Mouse (Mus musculus): ENCODE measurements around the gene Sephs1. TPM values are rescaled to one million over a fixed set of nuclear protein-coding genes. Genes with fewer than 3 reads are reported as not detected.
A peak's percentile ranks its signal among the peaks of the same experiment; 100 is the strongest.

The Sephs1 gene
- polyA plus RNA-seq, 2 experiments: 75.7 to 91.1 TPM

DNA sequence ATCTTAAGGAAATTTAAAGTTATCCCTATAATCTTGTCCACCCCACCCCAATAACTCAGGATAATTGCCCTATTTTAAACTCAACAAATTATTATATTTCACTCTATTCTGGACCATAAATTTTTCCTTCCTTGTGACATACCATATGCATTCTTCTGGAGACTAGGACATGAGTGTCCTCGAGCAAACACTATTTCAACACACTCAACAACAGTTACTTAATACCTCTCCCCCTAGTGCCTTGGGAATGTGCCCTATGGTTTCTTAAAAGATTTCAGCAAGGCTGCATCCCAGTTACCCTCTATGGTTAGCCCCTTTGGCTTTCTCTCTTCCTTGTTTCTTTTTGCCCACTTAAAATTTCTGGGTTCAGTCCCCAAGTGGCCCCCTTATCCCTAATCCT lies 6.3 kb upstream of the Sephs1 start:
- no peak for TF ChIP-seq POLR2A (IDR thresholded peaks at IDR 0.05; ENCODE audit: borderline replicate concordance, extremely low read depth, insufficient read depth, insufficient read length)
- DNase-seq (ENCODE audit: low spot score) (no peak), ATAC-seq (ENCODE audit: low FRiP score, low read depth) (no peak)
- no peak overlapping the region for H3K9ac ChIP-seq (ENCODE audit: low read depth, low read length, severe bottlenecking)
- no peak overlapping the region for H3K4me3 ChIP-seq (replicated peaks; ENCODE audit: low read length)
- no peaks in the 10 kb centered on the region for H3K9me3 ChIP-seq (ENCODE audit: control insufficient read depth, low read length)
- no peaks in the 10 kb centered on the region for H3K36me3 ChIP-seq (ENCODE audit: control insufficient read depth, insufficient read depth, low read length)
- no peaks in the 10 kb centered on the region for H3K27me3 ChIP-seq (ENCODE audit: control insufficient read depth, insufficient read depth, low read length)
- no peak overlapping the region for H3K4me2 ChIP-seq (replicated peaks; ENCODE audit: low read depth, low read length, severe bottlenecking)
- no peak overlapping the region for H3K27ac ChIP-seq (replicated peaks; ENCODE audit: low read depth, low read length)
- 41% methylated on average over 1 of the region's 1 CpGs for WGBS
- H3K4me1 ChIP-seq (ENCODE audit: control insufficient read depth, insufficient read depth, low read length): no peaks in the 10 kb centered on the region

DNA sequence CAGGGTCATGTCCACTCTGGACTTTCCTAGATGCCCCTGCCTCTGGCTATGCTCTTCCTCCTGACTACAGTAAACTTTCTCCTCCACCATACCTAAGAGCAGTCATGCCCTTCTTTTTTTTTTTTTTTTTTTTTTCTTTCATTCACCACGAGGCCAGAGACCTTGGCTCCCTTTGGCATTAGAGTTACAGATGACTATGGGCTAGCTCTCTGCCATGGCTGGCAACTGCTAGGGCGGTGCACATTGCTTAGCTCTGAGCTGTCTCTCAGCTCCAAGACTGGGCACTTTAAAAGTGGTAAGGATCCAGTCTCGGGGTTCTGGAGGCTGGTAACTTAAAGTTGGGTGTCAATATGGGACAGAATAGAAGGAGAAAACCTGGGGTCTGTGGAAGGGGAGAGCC lies 5.2 kb upstream of the Sephs1 start:
- no peak overlapping the region for H3K27ac ChIP-seq (replicated peaks; ENCODE audit: low read depth, low read length)
- no peak for DNase-seq (ENCODE audit: low spot score)
- no peaks in the 10 kb centered on the region for H3K36me3 ChIP-seq (ENCODE audit: control insufficient read depth, insufficient read depth, low read length)
- no peaks in the 10 kb centered on the region for H3K27me3 ChIP-seq (ENCODE audit: control insufficient read depth, insufficient read depth, low read length)
- no peak for TF ChIP-seq POLR2A (IDR thresholded peaks at IDR 0.05; ENCODE audit: borderline replicate concordance, extremely low read depth, insufficient read depth, insufficient read length)
- no peaks in the 10 kb centered on the region for H3K9me3 ChIP-seq (ENCODE audit: control insufficient read depth, low read length)
- peaks cover 4% of the 10 kb centered on the region; the same call in 1 of the 2 replicates for H3K4me1 ChIP-seq (ENCODE audit: control insufficient read depth, insufficient read depth, low read length)
- no peak overlapping the region for H3K4me2 ChIP-seq (replicated peaks; ENCODE audit: low read depth, low read length, severe bottlenecking)
- H3K4me3 ChIP-seq (replicated peaks; ENCODE audit: low read length): no peak overlapping the region
- H3K9ac ChIP-seq (ENCODE audit: low read depth, low read length, severe bottlenecking): no peak overlapping the region
- 70% methylated on average over 3 of the region's 3 CpGs for WGBS
- no peak for ATAC-seq (ENCODE audit: low FRiP score, low read depth)

DNA sequence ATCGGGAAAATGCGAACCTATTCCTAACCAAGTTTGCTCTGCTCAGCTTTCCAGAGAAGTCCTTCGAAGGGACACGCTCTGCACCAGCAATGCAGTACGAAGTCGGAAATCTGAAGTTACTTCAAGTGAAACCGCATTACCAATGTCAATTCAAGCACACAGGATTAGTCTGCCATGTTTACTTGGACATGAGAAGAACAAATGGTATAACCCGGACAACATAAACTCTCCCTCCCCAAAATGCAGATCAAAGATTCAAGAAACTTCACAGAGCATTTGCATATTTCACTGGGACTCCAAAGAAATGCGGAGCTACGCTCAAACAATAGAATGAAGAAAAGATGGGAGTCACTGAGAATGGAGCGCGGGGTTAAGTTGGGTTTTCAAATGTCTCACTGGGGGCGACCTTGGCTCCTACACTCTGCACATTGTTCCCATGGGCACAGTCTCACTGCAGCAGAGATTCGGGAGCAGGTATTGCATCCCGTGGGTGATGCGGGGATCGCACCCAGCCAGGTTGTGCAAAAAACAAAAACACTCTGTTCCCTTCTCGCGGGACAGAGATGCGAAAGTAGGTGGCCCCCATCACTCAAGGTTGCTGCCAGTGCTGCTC lies 521 bp upstream of the Sephs1 start:
- no peak for TF ChIP-seq POLR2A (IDR thresholded peaks at IDR 0.05; ENCODE audit: borderline replicate concordance, extremely low read depth, insufficient read depth, insufficient read length)
- no peaks in the 10 kb centered on the region for H3K27me3 ChIP-seq (ENCODE audit: control insufficient read depth, insufficient read depth, low read length)
- H3K4me1 ChIP-seq (ENCODE audit: control insufficient read depth, insufficient read depth, low read length): peaks cover 11% of the 10 kb centered on the region; the same call in 1 of the 2 replicates

GRCm38 (mm10) chr2:4882249-4882791 lies 956 bp downstream of the Sephs1 start:
- ATAC-seq (ENCODE audit: low FRiP score, low read depth) (peak; percentile 53), DNase-seq (ENCODE audit: low spot score) (peak; percentile 58)
- Histone ChIP-seq H3K4me3 (replicated peaks; ENCODE audit: low read length) (peak overlapping the region; percentile 94), H3K9ac (ENCODE audit: low read depth, low read length, severe bottlenecking) (peak overlapping the region; percentile 99), H3K4me1 (ENCODE audit: control insufficient read depth, insufficient read depth, low read length) (peaks cover 11% of the 10 kb centered on the region; the same call in 1 of the 2 replicates), H3K27me3 (ENCODE audit: control insufficient read depth, insufficient read depth, low read length) (no peaks in the 10 kb centered on the region), H3K36me3 (ENCODE audit: control insufficient read depth, insufficient read depth, low read length) (peaks cover 21% of the 10 kb centered on the region), H3K27ac (replicated peaks; ENCODE audit: low read depth, low read length) (peak overlapping the region; percentile 100), H3K9me3 (ENCODE audit: control insufficient read depth, low read length) (no peaks in the 10 kb centered on the region), H3K4me2 (replicated peaks; ENCODE audit: low read depth, low read length, severe bottlenecking) (peak overlapping the region; percentile 60)
- TF ChIP-seq POLR2A (IDR thresholded peaks at IDR 0.05; ENCODE audit: borderline replicate concordance, extremely low read depth, insufficient read depth, insufficient read length): 0 out of 2 replicates have a peak, but pooled peaks have one; percentile 25
- WGBS: under 1% methylated on average over 40 of the region's 63 CpGs

More for the DNA sequence above, 521 bp upstream of the Sephs1 start:
- Histone ChIP-seq H3K27ac (replicated peaks; ENCODE audit: low read depth, low read length) (peak overlapping the region; percentile 100), H3K36me3 (ENCODE audit: control insufficient read depth, insufficient read depth, low read length) (peaks cover 6% of the 10 kb centered on the region), H3K9ac (ENCODE audit: low read depth, low read length, severe bottlenecking) (peak overlapping the region; percentile 99), H3K4me2 (replicated peaks; ENCODE audit: low read depth, low read length, severe bottlenecking) (peak overlapping the region; percentile 60), H3K9me3 (ENCODE audit: control insufficient read depth, low read length) (no peaks in the 10 kb centered on the region), H3K4me3 (replicated peaks; ENCODE audit: low read length) (peak overlapping the region; percentile 94)
- 0 out of 2 replicates have a peak, but pooled peaks have one; percentile 1 for ATAC-seq (ENCODE audit: low FRiP score, low read depth)
- 3% methylated on average over 20 of the region's 20 CpGs for WGBS
- no peak for DNase-seq (ENCODE audit: low spot score)

DNA sequence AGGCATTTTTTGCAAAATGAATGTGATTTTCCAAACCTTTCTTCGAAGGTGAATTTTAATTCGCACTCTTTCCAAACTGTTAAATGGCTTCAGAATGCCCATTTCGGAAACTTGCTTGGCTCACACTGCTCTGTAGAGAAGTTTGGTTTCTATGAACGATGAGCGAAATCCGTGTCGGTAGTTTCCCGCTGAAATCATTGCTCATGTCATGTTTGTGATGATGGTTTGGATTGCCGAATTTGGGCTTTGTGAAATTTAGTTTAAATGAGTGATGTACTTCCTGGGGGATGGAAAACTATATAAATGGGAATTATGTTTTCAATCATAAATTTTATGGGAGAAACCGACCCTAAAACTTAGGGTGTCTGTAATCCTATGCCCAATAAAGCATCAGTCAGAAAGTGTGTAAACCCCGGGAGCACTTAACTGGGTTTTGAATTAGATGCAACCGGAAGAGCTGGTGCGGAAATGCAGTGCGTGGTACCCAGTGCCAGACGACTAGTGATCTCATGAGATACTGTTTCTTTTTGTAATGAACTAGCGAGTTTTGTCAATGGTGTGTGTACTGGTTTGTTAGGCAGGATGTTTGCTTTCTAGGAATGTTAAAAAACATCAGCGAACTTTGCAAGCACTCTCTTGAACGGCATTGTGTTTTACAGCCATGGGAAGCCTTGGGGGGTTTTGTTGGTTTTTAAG lies 1.8 kb downstream of the Sephs1 start:
- 1% methylated on average over 18 of the region's 18 CpGs for WGBS
- Histone ChIP-seq H3K4me3 (replicated peaks; ENCODE audit: low read length) (peak overlapping the region; percentile 94), H3K27ac (replicated peaks; ENCODE audit: low read depth, low read length) (peak overlapping the region; percentile 100), H3K4me1 (ENCODE audit: control insufficient read depth, insufficient read depth, low read length) (peaks cover 11% of the 10 kb centered on the region; the same call in 1 of the 2 replicates), H3K9me3 (ENCODE audit: control insufficient read depth, low read length) (no peaks in the 10 kb centered on the region), H3K36me3 (ENCODE audit: control insufficient read depth, insufficient read depth, low read length) (peaks cover 28% of the 10 kb centered on the region), H3K4me2 (replicated peaks; ENCODE audit: low read depth, low read length, severe bottlenecking) (peak overlapping the region; percentile 60), H3K9ac (ENCODE audit: low read depth, low read length, severe bottlenecking) (peak overlapping the region; percentile 99), H3K27me3 (ENCODE audit: control insufficient read depth, insufficient read depth, low read length) (no peaks in the 10 kb centered on the region)
- TF ChIP-seq POLR2A (IDR thresholded peaks at IDR 0.05; ENCODE audit: borderline replicate concordance, extremely low read depth, insufficient read depth, insufficient read length): no peak
- DNase-seq (ENCODE audit: low spot score): peak; percentile 21
- no peak for ATAC-seq (ENCODE audit: low FRiP score, low read depth)

All from limb, embryonic 14.5 days (tissue).